Mouse (Mus musculus): Measurements from ENCODE around the gene Cep162.

Gene Cep162

GRCm38 (mm10) chr9:87254903-87255695 is at the start of gene Cep162:
Gene Cep162 (minus strand): TSS chr9:87255536.
- peak; percentile 78 for DNase-seq (ENCODE audit: low read depth, low spot score)

- no peak for DNase-seq (ENCODE audit: low read depth, low spot score)
Observed at GRCm38 (mm10) chr9:87303196-87303595, 47.9 kb upstream of the Cep162 start.

DNA sequence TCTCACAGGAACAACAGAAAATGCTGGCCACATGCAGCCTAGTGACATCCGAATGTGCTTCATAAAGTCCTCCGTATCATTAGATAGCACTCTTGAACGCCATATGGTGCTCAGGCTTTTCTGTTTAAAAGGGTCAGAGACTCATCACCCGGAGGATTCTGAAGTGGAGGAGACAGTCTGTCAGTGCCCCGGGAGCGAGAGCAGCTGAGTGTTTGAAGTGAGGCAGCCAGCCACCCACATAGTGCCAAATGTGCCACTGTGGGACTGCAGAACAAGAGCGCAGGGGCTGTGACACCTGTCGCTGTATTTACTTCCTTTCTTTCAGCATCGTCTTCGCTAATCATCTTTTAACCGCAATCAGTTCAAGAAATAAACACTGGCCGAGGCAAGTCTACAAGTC is 43.6 kb upstream of the Cep162 start:
- DNase-seq (ENCODE audit: low read depth, low spot score): no peak

DNA sequence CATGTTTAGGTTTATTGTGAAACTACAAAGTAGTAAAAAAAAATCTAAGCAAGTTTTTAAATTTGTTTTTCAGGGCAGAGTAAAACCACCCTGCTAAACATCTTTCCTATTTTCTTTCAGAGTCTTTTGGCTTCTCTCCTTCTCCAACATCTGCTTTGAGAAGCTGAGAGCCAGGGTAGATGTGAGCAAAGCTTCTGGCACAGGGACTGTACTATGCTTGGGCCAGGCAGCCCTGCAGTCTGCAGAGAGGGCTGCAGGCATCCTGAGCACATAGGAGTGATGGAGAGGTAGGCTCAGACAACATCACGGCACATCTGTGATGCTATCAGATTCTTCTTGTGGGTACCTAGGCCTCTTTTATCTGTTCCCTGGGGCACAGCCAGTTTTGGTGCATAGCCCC is 42.2 kb upstream of the Cep162 start:
- no peak for DNase-seq (ENCODE audit: low read depth, low spot score)

DNA sequence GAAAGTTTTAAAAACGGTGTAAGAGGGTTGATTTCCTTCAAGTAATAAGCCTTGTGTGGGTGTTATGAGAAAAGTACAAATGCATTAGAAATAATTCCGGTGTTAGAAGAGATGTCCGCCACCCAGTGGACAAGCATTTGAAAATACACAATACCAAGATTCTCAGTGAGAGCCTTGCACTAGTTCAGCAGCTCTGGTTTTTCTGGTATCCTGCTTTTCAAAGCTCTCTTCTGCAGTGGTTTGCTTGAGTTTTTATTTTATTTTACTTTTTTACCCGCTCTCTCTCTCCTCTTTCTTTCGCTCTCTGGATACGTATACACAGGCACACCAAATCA is 327 bp upstream of the Cep162 start:
- DNase-seq (ENCODE audit: low read depth, low spot score): no peak

GRCm38 (mm10) chr9:87248118-87248517 is 7.2 kb downstream of the Cep162 start:
- no peak for DNase-seq (ENCODE audit: low read depth, low spot score)

GRCm38 (mm10) chr9:87247678-87248077 is 7.7 kb downstream of the Cep162 start:
- DNase-seq (ENCODE audit: low read depth, low spot score): no peak

GRCm38 (mm10) chr9:87213204-87213603 is 42.1 kb downstream of the Cep162 start:
- DNase-seq (ENCODE audit: low read depth, low spot score): no peak

- no peak for DNase-seq (ENCODE audit: low read depth, low spot score)
Observed at GRCm38 (mm10) chr9:87210830-87211339, 44.5 kb downstream of the Cep162 start.

DNA sequence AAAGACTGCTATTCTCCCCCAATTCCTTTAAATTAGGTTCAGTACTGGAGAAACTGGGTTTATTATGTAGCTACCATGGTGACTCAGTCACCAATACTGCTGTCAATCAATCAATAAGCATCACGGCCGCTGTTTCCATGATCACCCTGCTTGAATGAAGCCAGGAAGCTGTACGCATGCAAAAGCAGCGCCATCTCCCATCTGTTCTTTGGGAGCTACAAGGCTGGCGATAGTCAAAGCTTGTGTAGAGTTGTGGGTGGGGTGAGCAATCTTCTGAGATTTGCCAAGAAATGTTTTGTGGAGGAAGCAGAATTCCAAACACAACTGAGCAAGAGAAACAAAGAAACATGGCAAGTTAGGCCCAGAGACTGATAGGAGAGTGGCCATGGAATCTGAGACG is 52.9 kb downstream of the Cep162 start:
- DNase-seq (ENCODE audit: low read depth, low spot score): no peak

DNA sequence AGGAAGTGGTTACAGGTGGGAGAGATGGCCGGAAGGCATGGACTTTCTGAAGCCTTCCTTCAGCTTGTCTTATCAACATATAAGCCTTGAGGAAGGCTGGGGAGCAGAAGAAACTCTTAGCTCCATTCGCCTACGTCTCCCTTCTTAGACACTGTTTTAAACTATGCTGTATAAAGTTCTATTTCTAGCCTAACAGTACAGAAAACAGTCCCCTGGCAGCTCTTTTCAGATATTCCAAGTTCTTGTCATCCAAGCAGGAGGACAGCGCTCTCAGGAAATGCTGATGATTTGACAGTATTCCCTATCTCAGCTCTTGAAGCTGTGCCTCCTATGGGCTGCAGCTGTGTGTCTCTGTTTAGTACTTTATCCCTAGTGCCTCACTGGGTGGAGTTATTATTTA is 54.4 kb downstream of the Cep162 start:
- DNase-seq (ENCODE audit: low read depth, low spot score): no peak

- no peak for DNase-seq (ENCODE audit: low read depth, low spot score)
Observed at GRCm38 (mm10) chr9:87200426-87200825, 54.9 kb downstream of the Cep162 start.

DNA sequence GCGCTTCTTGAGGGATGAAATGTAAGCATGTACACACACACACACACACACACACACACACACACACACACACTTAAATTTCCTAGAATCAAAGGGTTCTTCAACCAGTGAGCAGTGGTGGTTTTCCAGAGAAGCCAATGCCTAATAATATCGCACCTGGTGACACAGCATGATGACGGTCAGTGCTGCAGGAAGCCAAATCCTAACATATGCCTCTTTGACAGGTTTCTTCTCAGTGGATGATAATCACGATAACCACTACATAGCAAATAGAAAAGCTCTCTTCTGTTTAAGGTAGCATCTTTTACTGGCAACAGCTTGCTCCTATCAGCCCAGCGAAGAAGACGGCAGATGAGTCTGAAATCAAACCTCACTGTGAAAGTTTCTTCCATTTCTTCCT is 57.3 kb downstream of the Cep162 start:
- DNase-seq (ENCODE audit: low read depth, low spot score): no peak

DNA sequence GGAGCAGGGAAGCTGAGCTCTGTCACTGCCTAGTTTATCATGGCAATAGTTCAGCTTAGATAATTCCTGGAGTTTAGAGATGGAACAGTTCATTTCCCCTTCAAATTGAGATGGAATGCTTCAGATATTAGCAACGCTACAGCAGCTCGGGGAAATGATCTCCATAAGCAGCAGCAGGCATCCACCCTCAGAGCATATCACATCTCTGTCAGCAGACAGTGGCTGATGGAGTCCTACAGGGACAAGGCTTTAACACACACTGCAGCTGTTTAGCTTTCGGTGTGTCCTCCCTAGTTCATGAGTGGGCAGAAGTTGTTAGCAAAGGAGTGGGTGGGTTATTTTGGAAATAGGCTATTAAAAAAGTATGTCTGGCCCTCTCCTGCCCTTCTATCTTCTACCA is 58.1 kb downstream of the Cep162 start:
- DNase-seq (ENCODE audit: low read depth, low spot score): no peak

DNA sequence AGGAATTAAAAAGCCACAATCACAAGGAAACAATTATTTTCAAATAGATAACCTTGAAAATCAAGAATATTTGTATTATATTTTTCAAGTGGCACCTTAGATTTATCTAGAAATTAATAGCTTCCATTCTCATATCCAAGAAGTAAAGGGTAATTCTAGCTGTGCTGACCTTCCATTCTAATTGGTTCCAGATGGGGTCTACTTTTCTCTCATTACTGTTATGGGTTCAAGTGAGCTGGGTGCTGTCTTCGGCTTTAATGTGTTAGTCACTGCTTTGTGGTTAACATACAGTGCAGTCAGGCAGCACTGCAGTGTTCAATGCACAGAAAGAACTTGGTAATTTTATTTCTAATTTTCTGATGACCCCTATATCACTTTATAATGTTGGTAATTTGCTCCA is 61.6 kb downstream of the Cep162 start:
- no peak for DNase-seq (ENCODE audit: low read depth, low spot score)

DNA sequence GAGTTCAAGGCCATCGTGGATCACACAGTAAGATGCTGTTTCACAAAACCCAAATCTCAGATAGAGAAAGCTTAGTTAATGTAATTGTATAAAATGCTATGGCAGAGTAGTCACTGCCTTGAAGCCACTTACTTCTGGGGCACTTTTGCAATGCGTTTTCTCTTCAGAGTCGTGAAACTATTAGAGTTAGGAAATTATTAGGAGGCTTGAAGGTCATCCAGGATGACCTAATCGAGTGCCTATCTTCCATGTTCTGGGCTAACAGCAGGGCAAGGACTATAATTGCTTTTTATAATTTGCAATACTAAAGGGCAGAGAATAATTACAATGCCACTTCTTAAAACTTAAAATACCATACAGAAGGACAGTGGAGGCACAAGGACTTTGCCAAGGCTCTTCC is 68.0 kb downstream of the Cep162 start:
- no peak for DNase-seq (ENCODE audit: low read depth, low spot score)

- no peak for DNase-seq (ENCODE audit: low read depth, low spot score)
Observed at GRCm38 (mm10) chr9:87182231-87182630, 73.1 kb downstream of the Cep162 start.

GRCm38 (mm10) chr9:87178534-87178933 is 76.8 kb downstream of the Cep162 start:
- no peak for DNase-seq (ENCODE audit: low read depth, low spot score)

DNA sequence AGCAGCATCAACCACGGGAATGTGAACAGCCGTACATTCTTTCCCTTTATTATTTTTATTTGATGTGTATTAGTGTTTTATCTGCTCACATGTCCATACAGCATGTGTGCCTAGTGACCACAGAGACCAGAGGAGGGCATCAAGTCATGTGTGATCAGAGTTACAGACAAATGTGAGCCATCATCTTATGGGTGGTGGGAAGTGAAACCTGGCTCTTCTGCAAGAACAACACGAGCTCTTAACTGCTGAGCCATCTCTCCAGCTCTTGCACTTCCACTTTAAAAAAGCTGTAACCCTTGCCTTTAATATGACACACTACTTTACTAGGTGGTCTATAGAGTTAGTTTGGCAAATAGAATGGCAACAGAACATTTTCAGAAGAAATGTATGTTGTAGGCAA is 83.8 kb downstream of the Cep162 start:
- no peak for DNase-seq (ENCODE audit: low read depth, low spot score)

DNA sequence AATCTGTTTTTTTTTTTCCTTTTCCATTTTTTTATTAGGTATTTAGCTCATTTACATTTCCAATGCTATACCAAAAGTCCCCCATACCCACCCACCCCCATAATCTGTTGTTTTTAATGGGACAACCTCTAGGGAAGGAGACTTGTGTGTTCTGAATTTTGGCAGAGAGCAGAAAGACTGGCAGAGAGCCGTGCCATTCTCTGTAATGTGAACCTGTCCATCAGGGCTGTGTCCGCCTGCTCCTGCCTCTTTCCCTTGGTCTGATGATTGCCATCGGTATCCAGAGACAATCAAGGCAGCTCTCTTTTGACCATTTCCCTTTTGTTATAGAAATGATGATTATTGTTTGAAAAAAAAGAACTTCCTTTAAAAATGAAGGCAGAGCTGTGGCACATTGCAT is 84.4 kb downstream of the Cep162 start:
- DNase-seq (ENCODE audit: low read depth, low spot score): no peak

GRCm38 (mm10) chr9:87169144-87169543 is 86.2 kb downstream of the Cep162 start:
- no peak for DNase-seq (ENCODE audit: low read depth, low spot score)

DNA sequence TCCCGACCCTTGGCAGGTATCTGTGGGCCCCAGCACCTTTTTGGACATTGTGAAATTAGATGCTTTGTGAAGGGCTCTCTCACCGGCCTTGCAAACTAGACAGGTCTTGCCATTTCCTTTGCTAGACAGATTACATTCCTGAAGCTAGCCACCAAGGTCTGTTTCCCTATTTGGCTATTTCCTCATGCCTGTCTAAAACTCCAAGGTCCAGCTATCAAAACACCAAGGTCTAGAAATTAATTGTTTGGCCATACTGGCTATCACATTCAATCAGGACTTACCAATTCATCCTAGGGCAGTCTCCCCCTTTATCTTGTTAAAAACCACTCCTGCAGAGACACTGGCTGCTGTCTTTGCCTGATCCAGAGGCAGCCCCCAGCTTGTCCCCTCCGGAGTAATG is 87.3 kb downstream of the Cep162 start:
- no peak for DNase-seq (ENCODE audit: low read depth, low spot score)

DNA sequence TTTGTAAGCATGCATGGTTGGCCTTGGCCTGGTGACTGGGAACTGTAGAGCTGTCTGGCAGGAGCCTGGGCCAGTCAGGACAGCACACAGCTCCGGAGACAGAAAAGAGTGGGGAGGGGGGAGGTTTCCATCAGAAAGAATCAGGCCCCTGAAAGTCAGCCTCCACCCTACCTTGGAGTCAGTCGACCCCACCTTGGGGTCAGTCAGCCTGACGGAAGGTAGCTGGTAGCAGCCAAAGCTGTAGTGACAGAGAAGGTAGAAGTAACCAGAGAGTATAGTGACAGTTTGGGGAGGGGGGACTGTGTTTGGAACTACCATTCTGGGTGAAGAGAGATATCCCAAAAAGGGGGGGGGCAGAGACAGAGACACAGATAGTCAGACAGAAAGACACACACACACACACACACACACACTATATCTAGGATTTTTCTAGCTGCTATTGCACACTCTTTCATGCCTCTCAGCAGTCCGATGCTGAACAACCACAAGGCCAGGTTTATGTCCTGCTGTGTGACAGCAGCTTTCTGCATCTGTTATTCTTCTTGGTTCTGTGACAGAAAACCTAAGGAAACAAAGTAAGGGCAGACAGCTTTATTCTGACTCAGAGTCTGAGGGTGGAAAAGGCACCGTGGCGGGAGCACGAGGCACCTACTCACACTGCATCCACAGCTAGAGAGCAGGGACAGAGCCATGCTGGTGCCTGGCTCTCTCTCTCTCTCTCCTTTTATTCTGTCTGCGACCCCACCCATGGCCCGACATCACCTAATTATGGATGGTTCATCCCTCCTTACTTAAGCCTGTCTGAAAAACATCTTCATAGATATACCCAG is 88.1 kb downstream of the Cep162 start:
- DNase-seq (ENCODE audit: low read depth, low spot score): no peak

Measured in retina, adult 2 months (tissue).